Mouse (Mus musculus): ENCODE measurements around the gene Opcml. TPM values are rescaled to one million over a fixed set of nuclear protein-coding genes. Genes with fewer than 3 reads are reported as not detected.
A peak's percentile ranks its signal among the peaks of the same experiment; 100 is the strongest.

Gene Opcml
- polyA plus RNA-seq, 1 experiment from 2014 or later = 10.1 TPM

DNA sequence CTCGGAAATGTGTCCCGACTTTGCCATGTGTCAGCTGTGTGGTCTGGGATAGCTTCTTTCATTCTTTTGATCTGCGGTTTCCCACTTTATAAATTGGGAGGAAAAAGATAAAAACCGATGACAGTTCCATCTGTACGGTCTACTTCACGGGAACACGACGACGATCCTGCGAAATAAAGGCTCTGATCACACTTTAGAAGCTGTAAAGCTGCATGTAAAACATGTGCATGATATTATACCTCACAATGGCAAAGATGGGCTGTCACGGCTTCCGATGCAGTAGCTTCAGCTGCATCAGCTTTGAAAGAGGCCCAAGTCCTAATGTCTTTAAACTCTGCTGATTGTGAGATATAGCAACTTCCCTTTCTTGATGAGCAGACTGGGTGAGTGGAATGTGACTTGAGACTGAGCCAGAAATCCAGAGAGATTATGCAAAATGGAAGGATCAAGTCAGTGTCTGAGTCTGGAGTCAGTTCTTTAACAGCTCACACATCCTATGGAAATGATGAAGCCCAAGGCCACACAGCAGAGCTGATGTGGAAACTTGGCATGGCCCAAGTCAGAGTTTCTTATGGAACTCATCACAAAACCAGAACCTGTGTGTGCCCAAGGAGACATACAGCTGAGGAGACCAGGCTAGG, 349.5 kb downstream of the Opcml start:
- H3K4me1 ChIP-seq (replicated peaks; ENCODE audit: control insufficient read depth, insufficient read depth, low read length) = no peaks in the 10 kb centered on the region
- peak; percentile 74 for ATAC-seq (ENCODE audit: low read depth)
- no peaks in the 10 kb centered on the region for H3K36me3 ChIP-seq (ENCODE audit: control insufficient read depth, insufficient read depth, low read length)
- H3K9me3 ChIP-seq (ENCODE audit: control insufficient read depth, low read length) = no peaks in the 10 kb centered on the region
- no peak overlapping the region for H3K4me3 ChIP-seq (ENCODE audit: low read length)
- 65% methylated on average over 12 of the region's 12 CpGs for WGBS
- no peaks in the 10 kb centered on the region for H3K27me3 ChIP-seq (ENCODE audit: control insufficient read depth, insufficient read depth, low read depth, low read length)
- no peak overlapping the region for H3K9ac ChIP-seq (ENCODE audit: low read length)
- no peak overlapping the region for H3K4me2 ChIP-seq (ENCODE audit: low read depth, low read length)
- H3K27ac ChIP-seq (ENCODE audit: low read length) = no peak overlapping the region

DNA sequence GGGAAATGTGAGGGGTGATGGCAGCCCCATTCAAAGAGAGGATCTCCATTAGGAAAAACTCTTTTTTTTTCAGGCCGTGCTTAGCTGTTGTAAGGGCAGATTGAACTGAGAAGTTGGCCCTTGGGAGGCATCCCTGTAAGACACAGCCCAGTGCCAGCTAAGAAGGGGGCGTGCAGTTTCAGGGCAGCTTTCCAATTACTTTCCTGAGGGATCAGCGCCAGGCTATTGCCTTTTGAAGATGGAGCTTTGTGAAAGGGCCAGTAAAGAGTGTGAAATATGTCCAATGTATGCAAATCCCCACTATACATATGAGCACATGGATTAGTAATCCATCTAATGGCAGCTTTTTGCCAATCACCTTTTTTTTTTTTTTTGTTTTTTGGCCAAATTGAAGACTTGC, 358.9 kb downstream of the Opcml start:
- no peaks in the 10 kb centered on the region for H3K4me1 ChIP-seq (replicated peaks; ENCODE audit: control insufficient read depth, insufficient read depth, low read length)
- H3K9ac ChIP-seq (ENCODE audit: low read length) = no peak overlapping the region
- H3K27ac ChIP-seq (ENCODE audit: low read length) = no peak overlapping the region
- H3K9me3 ChIP-seq (ENCODE audit: control insufficient read depth, low read length) = no peaks in the 10 kb centered on the region
- no peaks in the 10 kb centered on the region for H3K27me3 ChIP-seq (ENCODE audit: control insufficient read depth, insufficient read depth, low read depth, low read length)
- H3K36me3 ChIP-seq (ENCODE audit: control insufficient read depth, insufficient read depth, low read length) = no peaks in the 10 kb centered on the region
- ATAC-seq (ENCODE audit: low read depth) = no peak
- H3K4me3 ChIP-seq (ENCODE audit: low read length) = no peak overlapping the region
- 83% methylated on average over 3 of the region's 3 CpGs for WGBS
- no peak overlapping the region for H3K4me2 ChIP-seq (ENCODE audit: low read depth, low read length)

DNA sequence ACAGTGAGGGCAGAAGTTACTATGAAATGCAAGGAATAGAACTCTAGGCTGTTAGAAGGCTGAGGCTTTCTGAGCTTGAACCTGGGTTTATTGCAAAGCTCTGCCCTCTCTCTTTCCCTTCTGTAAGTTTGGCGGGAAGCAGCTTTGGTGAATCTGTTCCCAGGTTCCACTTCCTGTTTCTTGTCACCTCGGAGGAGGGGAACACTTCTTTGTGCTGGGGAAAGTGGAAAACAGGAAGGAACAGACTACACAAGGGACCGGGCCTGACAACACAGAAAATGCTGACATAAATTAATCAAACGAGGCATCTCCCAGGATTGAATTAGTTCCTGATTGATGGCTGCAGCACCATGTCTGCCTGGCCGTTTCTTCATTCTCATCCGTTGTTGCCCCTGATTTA, 363.2 kb downstream of the Opcml start:
- Histone ChIP-seq H3K36me3 (ENCODE audit: control insufficient read depth, insufficient read depth, low read length) (no peaks in the 10 kb centered on the region), H3K9me3 (ENCODE audit: control insufficient read depth, low read length) (no peaks in the 10 kb centered on the region), H3K27me3 (ENCODE audit: control insufficient read depth, insufficient read depth, low read depth, low read length) (no peaks in the 10 kb centered on the region), H3K9ac (ENCODE audit: low read length) (no peak overlapping the region), H3K4me3 (ENCODE audit: low read length) (no peak overlapping the region), H3K4me2 (ENCODE audit: low read depth, low read length) (no peak overlapping the region), H3K27ac (ENCODE audit: low read length) (no peak overlapping the region), H3K4me1 (replicated peaks; ENCODE audit: control insufficient read depth, insufficient read depth, low read length) (no peaks in the 10 kb centered on the region)
- WGBS = 47% methylated on average over 6 of the region's 6 CpGs
- no peak for ATAC-seq (ENCODE audit: low read depth)

DNA sequence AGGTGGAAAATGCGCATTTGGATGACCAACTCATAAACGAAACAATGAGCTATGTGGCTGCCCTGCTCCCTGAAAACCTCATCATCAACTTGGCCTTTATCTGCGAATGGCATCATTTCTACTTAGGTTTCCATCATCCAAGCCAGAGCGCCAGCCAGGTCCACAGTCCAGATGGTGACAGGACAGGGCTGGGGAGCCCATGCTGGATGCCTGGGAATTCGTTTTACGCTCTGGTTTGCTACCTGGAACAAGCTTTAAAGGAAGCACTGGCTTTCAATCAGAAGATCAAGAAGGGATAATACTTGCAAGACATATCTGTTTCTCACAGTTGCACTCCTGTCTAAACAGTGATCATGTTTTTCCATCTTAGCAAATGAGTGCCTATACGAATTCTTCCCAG, 366.5 kb downstream of the Opcml start:
- no peak for ATAC-seq (ENCODE audit: low read depth)
- H3K4me3 ChIP-seq (ENCODE audit: low read length) = no peak overlapping the region
- H3K4me2 ChIP-seq (ENCODE audit: low read depth, low read length) = no peak overlapping the region
- no peaks in the 10 kb centered on the region for H3K4me1 ChIP-seq (replicated peaks; ENCODE audit: control insufficient read depth, insufficient read depth, low read length)
- no peaks in the 10 kb centered on the region for H3K9me3 ChIP-seq (ENCODE audit: control insufficient read depth, low read length)
- H3K9ac ChIP-seq (ENCODE audit: low read length) = no peak overlapping the region
- 73% methylated on average over 7 of the region's 7 CpGs for WGBS
- no peak overlapping the region for H3K27ac ChIP-seq (ENCODE audit: low read length)
- no peaks in the 10 kb centered on the region for H3K36me3 ChIP-seq (ENCODE audit: control insufficient read depth, insufficient read depth, low read length)
- H3K27me3 ChIP-seq (ENCODE audit: control insufficient read depth, insufficient read depth, low read depth, low read length) = no peaks in the 10 kb centered on the region

DNA sequence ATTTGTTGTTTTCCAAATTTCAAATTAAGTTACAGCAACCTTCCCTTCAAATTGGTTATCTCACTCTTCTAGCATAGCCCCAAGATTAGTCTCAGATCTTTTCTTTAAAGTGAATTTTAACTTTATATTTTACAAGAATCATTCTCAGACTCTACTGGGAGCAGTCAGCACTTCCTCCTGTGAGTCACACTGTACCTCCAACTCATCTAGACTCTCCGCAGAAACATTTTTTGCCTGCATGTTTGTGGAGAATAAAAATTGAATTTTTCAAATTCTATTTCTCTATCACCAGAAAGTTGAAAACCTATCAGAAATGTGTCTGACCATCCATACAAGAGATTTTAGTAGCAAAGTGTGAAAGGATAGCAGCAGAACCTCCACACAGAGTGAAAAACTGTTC, 370.4 kb downstream of the Opcml start:
- H3K27ac ChIP-seq (ENCODE audit: low read length) = no peak overlapping the region
- no peak overlapping the region for H3K4me3 ChIP-seq (ENCODE audit: low read length)
- ATAC-seq (ENCODE audit: low read depth) = no peak
- H3K4me1 ChIP-seq (replicated peaks; ENCODE audit: control insufficient read depth, insufficient read depth, low read length) = no peaks in the 10 kb centered on the region
- no peaks in the 10 kb centered on the region for H3K36me3 ChIP-seq (ENCODE audit: control insufficient read depth, insufficient read depth, low read length)
- WGBS = 91% methylated on average over 1 of the region's 1 CpGs
- no peaks in the 10 kb centered on the region for H3K9me3 ChIP-seq (ENCODE audit: control insufficient read depth, low read length)
- H3K4me2 ChIP-seq (ENCODE audit: low read depth, low read length) = no peak overlapping the region
- H3K27me3 ChIP-seq (ENCODE audit: control insufficient read depth, insufficient read depth, low read depth, low read length) = no peaks in the 10 kb centered on the region
- H3K9ac ChIP-seq (ENCODE audit: low read length) = no peak overlapping the region

DNA sequence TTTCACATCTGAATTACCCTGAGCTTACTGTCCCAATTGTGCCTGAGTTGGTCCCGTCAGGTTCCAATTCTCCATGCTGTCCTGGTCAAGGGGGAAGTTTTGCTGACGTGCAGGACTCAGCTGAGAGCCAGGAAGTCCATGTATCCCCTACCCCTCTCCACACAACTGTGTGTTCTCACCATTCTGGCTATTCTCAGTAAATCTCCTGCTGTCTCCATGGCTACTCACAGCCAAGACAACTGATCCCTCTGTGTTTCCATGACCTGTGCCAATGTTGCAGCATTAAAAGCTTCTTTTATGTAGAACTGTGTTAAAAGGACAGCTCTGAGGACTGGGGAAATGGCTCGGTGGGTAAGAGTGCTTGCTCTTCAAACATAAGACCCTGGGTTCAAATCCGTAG, 373.4 kb downstream of the Opcml start:
- no peaks in the 10 kb centered on the region for H3K4me1 ChIP-seq (replicated peaks; ENCODE audit: control insufficient read depth, insufficient read depth, low read length)
- ATAC-seq (ENCODE audit: low read depth) = no peak
- H3K9ac ChIP-seq (ENCODE audit: low read length) = no peak overlapping the region
- H3K36me3 ChIP-seq (ENCODE audit: control insufficient read depth, insufficient read depth, low read length) = no peaks in the 10 kb centered on the region
- no peak overlapping the region for H3K27ac ChIP-seq (ENCODE audit: low read length)
- H3K4me2 ChIP-seq (ENCODE audit: low read depth, low read length) = no peak overlapping the region
- no peaks in the 10 kb centered on the region for H3K9me3 ChIP-seq (ENCODE audit: control insufficient read depth, low read length)
- 64% methylated on average over 4 of the region's 4 CpGs for WGBS
- H3K27me3 ChIP-seq (ENCODE audit: control insufficient read depth, insufficient read depth, low read depth, low read length) = no peaks in the 10 kb centered on the region
- no peak overlapping the region for H3K4me3 ChIP-seq (ENCODE audit: low read length)

DNA sequence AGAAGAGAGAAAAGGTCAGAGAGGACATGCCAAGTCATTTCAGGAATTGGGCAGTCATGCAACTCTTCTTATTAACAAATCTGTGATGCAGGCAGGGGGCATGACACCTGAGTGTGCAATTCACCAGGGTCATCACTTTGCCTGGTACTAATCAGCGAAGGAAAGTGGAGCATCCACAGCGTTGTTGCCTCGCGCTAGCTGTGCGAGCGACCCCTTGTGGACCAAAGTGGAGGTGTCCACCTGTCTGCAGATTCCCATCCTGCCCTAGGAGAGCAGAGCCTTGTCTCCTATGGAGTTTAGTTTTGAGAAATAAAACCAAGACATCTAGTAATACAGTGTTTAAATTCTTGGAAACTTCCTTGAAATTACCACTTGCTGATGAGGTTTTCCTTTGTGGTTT, 381.3 kb downstream of the Opcml start:
- no peak overlapping the region for H3K4me2 ChIP-seq (ENCODE audit: low read depth, low read length)
- no peak overlapping the region for H3K9ac ChIP-seq (ENCODE audit: low read length)
- no peak for ATAC-seq (ENCODE audit: low read depth)
- H3K4me1 ChIP-seq (replicated peaks; ENCODE audit: control insufficient read depth, insufficient read depth, low read length) = no peaks in the 10 kb centered on the region
- H3K27ac ChIP-seq (ENCODE audit: low read length) = no peak overlapping the region
- WGBS = 6% methylated on average over 6 of the region's 6 CpGs
- no peaks in the 10 kb centered on the region for H3K36me3 ChIP-seq (ENCODE audit: control insufficient read depth, insufficient read depth, low read length)
- no peaks in the 10 kb centered on the region for H3K9me3 ChIP-seq (ENCODE audit: control insufficient read depth, low read length)
- H3K27me3 ChIP-seq (ENCODE audit: control insufficient read depth, insufficient read depth, low read depth, low read length) = no peaks in the 10 kb centered on the region
- H3K4me3 ChIP-seq (ENCODE audit: low read length) = no peak overlapping the region

DNA sequence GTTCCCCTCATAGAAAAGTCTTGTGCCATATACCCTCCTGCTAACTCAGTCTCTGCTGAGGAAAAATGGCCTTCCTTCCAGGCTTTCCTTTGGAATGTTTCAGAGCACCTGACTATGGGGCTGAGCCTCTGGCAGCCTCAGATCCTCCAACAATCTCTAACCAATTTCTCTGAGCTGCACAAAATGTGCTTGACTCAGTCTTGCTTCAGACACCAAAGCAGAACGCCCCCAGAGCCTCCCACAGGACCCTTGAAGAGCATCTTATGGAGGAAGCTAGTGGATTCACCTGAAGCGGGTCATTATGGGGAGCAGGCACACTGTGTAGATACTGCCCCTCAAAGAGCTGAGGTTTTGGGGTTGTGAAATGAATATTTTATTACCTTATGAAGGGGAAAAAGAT, 386.5 kb downstream of the Opcml start:
- Histone ChIP-seq H3K4me1 (replicated peaks; ENCODE audit: control insufficient read depth, insufficient read depth, low read length) (no peaks in the 10 kb centered on the region), H3K4me2 (ENCODE audit: low read depth, low read length) (no peak overlapping the region), H3K9me3 (ENCODE audit: control insufficient read depth, low read length) (no peaks in the 10 kb centered on the region), H3K9ac (ENCODE audit: low read length) (no peak overlapping the region), H3K27ac (ENCODE audit: low read length) (no peak overlapping the region), H3K4me3 (ENCODE audit: low read length) (no peak overlapping the region), H3K36me3 (ENCODE audit: control insufficient read depth, insufficient read depth, low read length) (no peaks in the 10 kb centered on the region), H3K27me3 (ENCODE audit: control insufficient read depth, insufficient read depth, low read depth, low read length) (no peaks in the 10 kb centered on the region)
- 85% methylated on average over 2 of the region's 2 CpGs for WGBS
- no peak for ATAC-seq (ENCODE audit: low read depth)

DNA sequence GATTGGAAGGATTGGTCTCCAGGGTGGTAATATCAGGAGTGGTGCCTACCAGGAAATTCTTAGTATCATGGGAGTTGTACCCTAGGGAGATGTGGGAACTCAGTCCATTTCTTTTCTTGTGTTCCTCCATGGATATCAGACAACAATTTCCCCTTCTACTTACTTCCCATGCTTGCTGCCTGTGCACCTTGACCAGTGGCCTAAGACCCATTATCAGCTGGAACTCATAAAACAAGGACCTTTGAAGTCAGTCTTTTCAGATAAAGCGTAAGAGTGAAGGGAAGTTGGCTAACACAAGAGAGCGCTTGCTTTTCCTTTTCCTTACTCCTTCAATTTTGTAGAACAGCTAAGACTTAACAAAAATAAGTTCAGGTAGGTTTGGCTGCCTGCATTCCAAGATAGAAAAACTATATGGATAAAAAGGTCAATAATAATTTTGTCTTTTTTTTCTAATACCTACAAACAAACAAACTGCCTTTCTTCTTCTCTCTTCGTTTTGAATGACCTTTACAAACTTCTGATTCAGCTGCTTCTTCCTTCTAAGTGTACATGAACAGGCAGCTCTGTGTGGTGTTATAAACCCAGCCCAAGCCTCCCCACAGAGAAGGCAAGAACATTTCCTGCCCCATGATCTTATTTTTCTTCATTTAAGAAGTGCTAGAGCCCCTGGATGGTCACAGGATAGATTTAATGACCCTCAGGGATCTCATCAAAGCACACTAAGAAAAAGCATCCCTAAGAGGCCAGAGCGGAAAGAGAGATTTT, 387.7 kb downstream of the Opcml start:
- no peaks in the 10 kb centered on the region for H3K27me3 ChIP-seq (ENCODE audit: control insufficient read depth, insufficient read depth, low read depth, low read length)
- H3K4me2 ChIP-seq (ENCODE audit: low read depth, low read length) = no peak overlapping the region
- H3K9ac ChIP-seq (ENCODE audit: low read length) = no peak overlapping the region
- 75% methylated on average over 4 of the region's 4 CpGs for WGBS
- no peak for ATAC-seq (ENCODE audit: low read depth)
- H3K4me1 ChIP-seq (replicated peaks; ENCODE audit: control insufficient read depth, insufficient read depth, low read length) = no peaks in the 10 kb centered on the region
- no peak overlapping the region for H3K27ac ChIP-seq (ENCODE audit: low read length)
- no peak overlapping the region for H3K4me3 ChIP-seq (ENCODE audit: low read length)
- no peaks in the 10 kb centered on the region for H3K9me3 ChIP-seq (ENCODE audit: control insufficient read depth, low read length)
- H3K36me3 ChIP-seq (ENCODE audit: control insufficient read depth, insufficient read depth, low read length) = no peaks in the 10 kb centered on the region

Data from lung, embryonic 16.5 days (tissue).